Mouse (Mus musculus) hindbrain, embryonic 10.5 days (tissue): ENCODE measurements around the gene Ick. TPM values are rescaled to one million over a fixed set of nuclear protein-coding genes. Genes with fewer than 3 reads are reported as not detected.

ENCODE experiments used
- polyA plus RNA-seq: library from polyadenylated mRNA; unstranded; fragments of >200 nt; fragmentation: Nextera tagmentation; extraction: Ambion mirVana; gene quantifications from 2 replicates; pipeline ENCODE4 v1.2.1, GENCODE M21; 2016

The Ick gene
- polyA plus RNA-seq, 1 experiment from 2014 or later, result 39.1 TPM

Other genes with a start within 250 kb of the Ick start
- gene Elovl5, start 191.8 kb upstream of the Ick start, polyA plus RNA-seq, result 72.7 and 92.1 TPM in 2 replicates
- 0.21 TPM in 1 of 2 replicates, not detected in the other for gene Gcm1, start 57.3 kb upstream of the Ick start, polyA plus RNA-seq
- 25.0 and 27.8 TPM in 2 replicates for gene Fbxo9, start 127 bp upstream of the Ick start, polyA plus RNA-seq
- gene Gsta4, start 73.6 kb downstream of the Ick start, polyA plus RNA-seq, result 58.1 and 60.9 TPM in 2 replicates
- gene Gsta1, start 121.5 kb downstream of the Ick start, polyA plus RNA-seq, result not detected in 2 replicates
- not detected in 2 replicates for gene Gm3776, start 147.9 kb downstream of the Ick start, polyA plus RNA-seq
- not detected in 2 replicates for gene Gm10639, start 180.7 kb downstream of the Ick start, polyA plus RNA-seq
- not detected in 2 replicates for gene Omt2a, start 205.6 kb downstream of the Ick start, polyA plus RNA-seq
- not detected in 2 replicates for gene Omt2b, start 218.4 kb downstream of the Ick start, polyA plus RNA-seq
- not detected in 2 replicates for gene Gsta2, start 246.6 kb downstream of the Ick start, polyA plus RNA-seq